9 mouse cellular contexts compared by ENCODE assay signal in the genomic region with DNA sequence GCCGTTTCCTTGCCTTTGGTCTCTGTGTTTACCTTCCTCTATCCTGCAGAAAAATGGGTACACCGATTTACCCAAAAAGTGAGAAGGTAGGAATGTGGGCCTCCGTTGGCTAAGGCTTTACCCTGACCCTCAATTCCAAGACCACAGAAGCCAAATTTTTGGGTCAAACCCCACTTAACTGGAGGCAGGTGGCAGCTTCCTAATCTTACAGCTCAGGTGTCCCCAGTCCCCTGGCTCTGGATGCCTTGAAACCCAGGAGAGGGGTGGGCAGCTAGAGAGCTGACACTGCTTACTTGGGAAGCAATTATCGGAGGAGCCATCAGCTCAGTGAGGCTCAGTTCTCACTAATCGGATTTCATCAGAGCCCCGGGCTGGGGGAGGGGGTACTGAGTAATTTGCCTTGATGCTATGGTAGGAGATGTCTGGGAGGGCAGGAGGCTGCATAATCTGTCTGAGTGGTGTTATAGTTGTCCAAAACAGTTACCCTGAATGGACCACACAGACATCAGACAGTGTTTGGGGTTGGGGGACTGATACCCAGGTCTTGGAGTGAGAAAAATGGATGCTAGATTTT. TPM values are rescaled to one million over a fixed set of nuclear protein-coding genes. Genes with fewer than 3 reads are reported as not detected.
DNase-seq lines count a peak whose midpoint lies in the region; ATAC-seq and TF ChIP-seq lines count a peak whose summit lies in the region.
"Had no signal": no experiment of that assay in that cellular context is flagged by ENCODE, and none has a peak within 500 bp of the region (broad histone marks: within the 10 kb centered on the region; RNA-seq: fewer than 3 reads in every experiment).

Gene Smug1, minus strand, starts transcription at position 51 of the 574 bp plus-strand sequence.

- no peak for DNase-seq in layer of hippocampus, adult 18-20 months (ENCODE audit: low spot score in 2 of 2)
- DNase-seq in layer of hippocampus, adult 11-12 months (ENCODE audit: low spot score) = no peak
- no peak for DNase-seq in heart, postnatal 0 days (ENCODE audit: low spot score)
- no peak for DNase-seq in cerebellum, postnatal 25 days
- no peak for DNase-seq in spleen, postnatal 36 days (ENCODE audit: low spot score in 2 of 2)
- DNase-seq in right cerebral cortex, postnatal 36 days (ENCODE audit: low spot score in 2 of 2) = no peak

- H3K36me3 ChIP-seq in heart, postnatal 0 days (replicated peaks; ENCODE audit: control insufficient read depth, insufficient read depth, low read length) = no peaks in the 10 kb centered on the region
- H3K36me3 ChIP-seq in limb, embryonic 12.5 days = no peaks in the 10 kb centered on the region

- no peak within 1 kb of the TSS for H3K4me3 ChIP-seq in cortical plate, adult 2 months (ENCODE audit: insufficient read depth, low read length)
- no peak within 1 kb of the TSS for H3K4me3 ChIP-seq in heart, postnatal 0 days (ENCODE audit: low read depth, low read length)
- H3K4me3 ChIP-seq in limb, embryonic 12.5 days (replicated peaks) = no peak within 1 kb of the TSS

- 31% methylated on average over 6 of the region's 6 CpGs for whole genome bisulfite sequencing in heart, postnatal 0 days
- 33% methylated on average over 6 of the region's 6 CpGs for WGBS in limb, embryonic 12.5 days

- no peak for ATAC-seq in heart, postnatal 0 days (ENCODE audit: insufficient read depth, low read depth)
- no peak for ATAC-seq in limb, embryonic 12.5 days (ENCODE audit: insufficient number of reproducible peaks, insufficient read depth, low FRiP score, low TSS enrichment, low read depth)

- no peak within 1 kb of the TSS for H3K4me2 ChIP-seq in heart, postnatal 0 days (ENCODE audit: low read depth, low read length)
- no peak within 1 kb of the TSS for H3K4me2 ChIP-seq in limb, embryonic 12.5 days

- H3K4me1 ChIP-seq in cortical plate, adult 2 months (ENCODE audit: control insufficient read depth, insufficient read depth, low read length) = peaks cover 2% of the 10 kb centered on the region; the same call in 1 of the 2 replicates
- H3K4me1 ChIP-seq in heart, postnatal 0 days (ENCODE audit: control insufficient read depth, insufficient read depth) = peaks cover 19% of the 10 kb centered on the region; the same call in 1 of the 2 replicates
- peaks cover 33% of the 10 kb centered on the region for H3K4me1 ChIP-seq in limb, embryonic 12.5 days (replicated peaks)

- H3K27ac ChIP-seq in cortical plate, adult 2 months (ENCODE audit: insufficient read depth, low read length) = no peak within 1 kb of the TSS
- H3K27ac ChIP-seq in heart, postnatal 0 days (ENCODE audit: low read depth) = no peak within 1 kb of the TSS
- H3K27ac ChIP-seq in limb, embryonic 12.5 days = no peak within 1 kb of the TSS
- H3K27ac ChIP-seq: liver, embryonic 14.5 days had no signal

- TF ChIP-seq POLR2A in cortical plate, adult 2 months (IDR thresholded peaks at IDR 0.05; ENCODE audit: extremely low read depth, insufficient read depth, low read length) = no peak

- no peak for TF ChIP-seq CTCF in cortical plate, adult 2 months (IDR thresholded peaks at IDR 0.05; ENCODE audit: extremely low read depth, insufficient read depth, low read length)
- TF ChIP-seq CTCF in heart, postnatal 0 days (IDR thresholded peaks at IDR 0.05; ENCODE audit: low read depth) = no peak

- no peak within 1 kb of the TSS for H3K9ac ChIP-seq in heart, postnatal 0 days (replicated peaks; ENCODE audit: low read depth, low read length)
- no peak within 1 kb of the TSS for H3K9ac ChIP-seq in limb, embryonic 12.5 days (replicated peaks)
- H3K9ac ChIP-seq: liver, embryonic 14.5 days had no signal

- H3K9me3 ChIP-seq in heart, postnatal 0 days (replicated peaks; ENCODE audit: control insufficient read depth, low read length) = no peaks in the 10 kb centered on the region
- peaks cover 4% of the 10 kb centered on the region; the same call in 1 of the 2 replicates for H3K9me3 ChIP-seq in limb, embryonic 12.5 days

- TF ChIP-seq EP300 in heart, postnatal 0 days (IDR thresholded peaks at IDR 0.05; ENCODE audit: low read depth) = no peak

- peaks cover 63% of the 10 kb centered on the region for H3K27me3 ChIP-seq in heart, postnatal 0 days (ENCODE audit: control insufficient read depth, insufficient read depth, low read length)
- H3K27me3 ChIP-seq in limb, embryonic 12.5 days = peaks cover 80% of the 10 kb centered on the region

RNA-seq across cellular contexts. Expression of gene Smug1, which starts in this region (rescaled TPM):
- 10 to 100 TPM; 18.3 to 19.9 TPM for total RNA-seq in layer of hippocampus, adult 18-20 months (2021)
- polyA plus RNA-seq in cortical plate, adult 2 months (2012; rRNA removed) = 19.5 and 19.9 TPM in 2 replicates
- total RNA-seq in heart, postnatal 0 days (2014; rRNA removed; ENCODE audit: low replicate concordance) = 15.7 and 18.2 TPM in 2 replicates
- polyA plus RNA-seq in heart, postnatal 0 days (2015; fragmentation: Nextera tagmentation; extraction: Ambion mirVana) = 10.0 and 10.1 TPM in 2 replicates
- polyA plus RNA-seq in limb, embryonic 12.5 days (2016; fragmentation: Nextera tagmentation; extraction: Ambion mirVana) = 14.6 and 15.2 TPM in 2 replicates
